Mouse (Mus musculus) embryonic fibroblast, embryonic 13.5 days (primary cell): ENCODE measurements around the gene Kif3a.

Experiments
- CTCF ChIP-seq: IDR thresholded peaks from 2 replicates; pipeline ENCODE4 v1.5.1; 2011; ENCODE audit warnings: mild to moderate bottlenecking, control low read depth, low read length, moderate library complexity, borderline replicate concordance; ENCODE audit not compliant: insufficient read depth
- POLR2A ChIP-seq: IDR thresholded peaks from 2 replicates; pipeline ENCODE4 v1.6.1; 2011; ENCODE audit warnings: low read depth, mild to moderate bottlenecking, control low read depth, low read length, moderate library complexity

- TF ChIP-seq POLR2A (no peak), CTCF (no peak)
Measured at GRCm38 (mm10) chr11:53525461-53525860, 41.7 kb upstream of the Kif3a start.
